Mouse (Mus musculus) testis, adult 2 months (tissue): ENCODE data around the gene Rho. TPM values are rescaled to one million over a fixed set of nuclear protein-coding genes. Genes with fewer than 3 reads are reported as not detected.

ENCODE experiments used
- H3K27ac ChIP-seq: fragments of 200-500 bp; 2 replicates; pipeline ENCODE4 v1.5.1; 2012; ENCODE audit warnings: low read depth, low read length; ENCODE audit not compliant: control insufficient read depth, insufficient read depth
- H3K27me3 ChIP-seq: fragments of 200-500 bp; 2 replicates; pipeline ENCODE4 v1.6.1; 2012; ENCODE audit warnings: mild to moderate bottlenecking, low read length, moderate library complexity; ENCODE audit not compliant: control insufficient read depth, insufficient read depth
- H3K36me3 ChIP-seq: fragments of 200-500 bp; 2 replicates; pipeline ENCODE4 v1.6.1; 2012; ENCODE audit warnings: mild to moderate bottlenecking, low read length; ENCODE audit not compliant: control insufficient read depth, insufficient read depth
- H3K4me1 ChIP-seq: fragments of 200-500 bp; 2 replicates; pipeline ENCODE4 v1.6.1; 2012; ENCODE audit warnings: low read length; ENCODE audit not compliant: control insufficient read depth, insufficient read depth
- H3K4me3 ChIP-seq: fragments of 200-500 bp; 2 replicates; pipeline ENCODE4 v1.5.1; 2012; ENCODE audit warnings: low read depth, mild to moderate bottlenecking, low read length, moderate library complexity, mixed read lengths; ENCODE audit not compliant: control insufficient read depth
- CTCF ChIP-seq: fragments of 200-500 bp; IDR thresholded peaks from 2 replicates; pipeline ENCODE4 v1.5.1; 2012; ENCODE audit warnings: low read depth, mild to moderate bottlenecking, inconsistent platforms, low read length, moderate library complexity; ENCODE audit not compliant: control insufficient read depth, insufficient read depth, insufficient replicate concordance
- POLR2A ChIP-seq: fragments of 200-500 bp; IDR thresholded peaks from 2 replicates; pipeline ENCODE4 v1.6.1; 2012; ENCODE audit warnings: low read depth, mild to moderate bottlenecking, inconsistent platforms, low read length, moderate library complexity; ENCODE audit not compliant: control insufficient read depth
- polyA plus RNA-seq: library from polyadenylated mRNA; depleted of rRNA; stranded (reverse); fragments of >200 nt; gene quantifications from 2 replicates; pipeline ENCODE4 v1.2.3, GENCODE M21; 2012

The Rho gene
- polyA plus RNA-seq, 1 experiment: 4.8 TPM

DNA sequence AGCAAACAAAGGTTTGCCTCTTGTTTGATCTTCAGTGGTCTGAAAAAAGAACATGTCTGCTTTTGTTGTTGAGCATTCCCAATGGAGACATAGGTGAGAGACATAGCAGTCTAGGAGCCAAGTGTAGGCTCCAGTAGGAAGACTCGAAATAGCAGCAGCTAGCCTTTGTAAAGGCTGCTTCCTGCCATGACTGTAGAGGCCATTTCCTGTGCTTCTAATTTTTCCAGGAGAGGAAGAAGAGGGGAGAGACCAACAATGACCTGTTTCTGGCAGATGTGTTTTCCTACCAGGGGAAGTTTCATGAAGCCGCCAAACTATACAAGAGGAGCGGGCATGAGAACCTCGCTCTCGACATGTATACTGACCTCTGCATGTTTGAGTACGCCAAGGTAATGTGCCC lies 26.0 kb upstream of the Rho start:
- no peaks in the 10 kb centered on the region; the same call in 1 of the 2 replicates for H3K36me3 ChIP-seq
- TF ChIP-seq POLR2A: no peak
- TF ChIP-seq CTCF: no peak
- H3K27me3 ChIP-seq: no peaks in the 10 kb centered on the region
- H3K4me1 ChIP-seq: no peaks in the 10 kb centered on the region
- no peak overlapping the region for H3K4me3 ChIP-seq
- no peak overlapping the region for H3K27ac ChIP-seq

DNA sequence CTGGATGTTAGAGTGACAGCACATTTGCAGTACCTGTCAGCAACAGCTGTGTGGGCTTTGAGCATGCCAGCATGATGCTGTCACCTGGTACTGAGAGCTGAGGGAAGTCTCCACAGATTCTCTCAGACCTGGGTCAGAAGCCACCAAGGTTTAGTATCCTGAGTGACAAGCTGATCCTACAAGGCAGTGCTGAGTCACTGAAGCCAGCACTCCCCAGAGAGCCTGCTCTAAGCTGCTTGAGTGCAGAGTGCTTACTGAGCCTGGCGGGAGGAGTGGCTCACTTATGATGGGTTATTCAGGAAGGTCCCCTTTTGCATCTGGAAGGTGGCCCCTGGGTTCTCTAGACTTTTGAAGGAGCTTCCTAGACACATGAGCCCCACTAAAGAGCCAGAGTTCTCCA lies 25.1 kb upstream of the Rho start:
- Histone ChIP-seq H3K27me3 (no peaks in the 10 kb centered on the region), H3K4me3 (no peak overlapping the region), H3K4me1 (no peaks in the 10 kb centered on the region), H3K27ac (no peak overlapping the region), H3K36me3 (no peaks in the 10 kb centered on the region; the same call in 1 of the 2 replicates)
- no peak for TF ChIP-seq POLR2A
- TF ChIP-seq CTCF: no peak

DNA sequence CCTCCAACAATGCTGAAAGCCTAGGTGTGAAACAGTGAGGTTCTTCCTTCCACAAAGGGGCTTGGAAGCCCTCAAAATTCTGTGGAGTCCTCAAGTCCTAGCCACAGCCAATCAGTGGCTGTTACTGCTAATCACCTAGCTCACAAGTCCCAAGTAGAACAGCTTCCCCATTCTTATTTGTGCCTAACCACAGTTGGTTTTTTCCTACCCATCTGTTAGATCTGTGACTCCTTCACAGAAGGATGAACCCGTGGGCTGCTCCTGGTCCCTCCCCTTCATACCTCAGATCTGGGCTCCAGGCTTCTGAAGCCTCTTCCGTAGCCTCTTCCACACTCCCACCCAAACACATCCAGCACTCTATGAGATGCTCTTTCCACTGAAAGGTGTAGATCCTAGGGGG lies 24.7 kb upstream of the Rho start:
- no peaks in the 10 kb centered on the region; the same call in 1 of the 2 replicates for H3K36me3 ChIP-seq
- no peak overlapping the region for H3K27ac ChIP-seq
- TF ChIP-seq CTCF (no peak), POLR2A (no peak)
- no peak overlapping the region for H3K4me3 ChIP-seq
- H3K4me1 ChIP-seq: no peaks in the 10 kb centered on the region
- no peaks in the 10 kb centered on the region for H3K27me3 ChIP-seq

DNA sequence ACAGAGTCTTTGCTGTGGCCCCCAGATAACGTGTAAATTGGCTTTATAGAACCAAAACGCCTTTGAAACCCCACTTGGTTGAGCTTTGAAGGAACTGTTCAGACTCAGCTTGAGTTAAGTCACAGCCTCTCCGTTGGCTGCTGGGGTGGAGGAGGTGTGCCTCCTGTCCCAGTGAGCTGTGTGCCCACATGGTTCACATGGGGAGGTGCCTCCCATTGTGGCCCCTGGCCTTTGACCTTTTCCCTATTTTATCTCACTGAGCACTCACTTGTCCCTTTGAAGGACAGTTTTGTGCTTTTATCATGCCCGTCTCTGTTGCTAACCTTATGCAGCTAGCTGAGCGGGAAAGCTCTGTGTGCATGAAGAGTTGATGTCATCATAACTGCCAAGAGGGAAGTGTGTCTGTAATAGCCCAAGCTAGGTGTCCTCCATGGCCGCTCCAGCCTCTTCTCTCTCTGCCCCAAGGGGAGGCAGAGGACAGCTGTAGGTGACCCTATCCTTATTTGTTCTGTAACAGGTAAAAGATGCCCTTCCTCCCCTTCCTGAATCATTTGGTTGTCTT lies 23.0 kb upstream of the Rho start:
- no peaks in the 10 kb centered on the region for H3K4me1 ChIP-seq
- H3K27ac ChIP-seq: no peak overlapping the region
- H3K36me3 ChIP-seq: no peaks in the 10 kb centered on the region; the same call in 1 of the 2 replicates
- H3K4me3 ChIP-seq: no peak overlapping the region
- no peaks in the 10 kb centered on the region for H3K27me3 ChIP-seq
- no peak for TF ChIP-seq CTCF
- no peak for TF ChIP-seq POLR2A

DNA sequence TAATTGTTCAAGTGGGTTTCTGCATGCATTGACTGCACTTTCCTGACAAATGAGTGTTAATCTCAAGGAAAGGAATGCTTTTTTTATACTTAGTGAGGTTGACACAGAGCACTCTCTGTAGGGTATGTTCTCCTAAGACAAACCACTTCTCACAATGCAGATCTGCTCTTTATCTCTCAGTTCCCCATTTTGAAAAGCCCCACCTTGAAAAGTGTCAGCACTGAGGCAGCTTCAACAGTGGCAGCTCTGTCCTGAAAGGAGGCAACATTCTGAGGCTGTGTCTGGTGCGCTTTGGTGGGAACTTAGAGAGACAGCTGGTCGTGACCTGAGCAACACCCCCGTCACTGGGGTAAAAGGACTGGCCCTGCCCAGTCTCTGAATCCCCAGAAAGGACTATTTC lies 22.5 kb upstream of the Rho start:
- Histone ChIP-seq H3K4me3 (no peak overlapping the region), H3K4me1 (no peaks in the 10 kb centered on the region), H3K27me3 (no peaks in the 10 kb centered on the region), H3K27ac (no peak overlapping the region), H3K36me3 (no peaks in the 10 kb centered on the region; the same call in 1 of the 2 replicates)
- TF ChIP-seq POLR2A (no peak), CTCF (no peak)

DNA sequence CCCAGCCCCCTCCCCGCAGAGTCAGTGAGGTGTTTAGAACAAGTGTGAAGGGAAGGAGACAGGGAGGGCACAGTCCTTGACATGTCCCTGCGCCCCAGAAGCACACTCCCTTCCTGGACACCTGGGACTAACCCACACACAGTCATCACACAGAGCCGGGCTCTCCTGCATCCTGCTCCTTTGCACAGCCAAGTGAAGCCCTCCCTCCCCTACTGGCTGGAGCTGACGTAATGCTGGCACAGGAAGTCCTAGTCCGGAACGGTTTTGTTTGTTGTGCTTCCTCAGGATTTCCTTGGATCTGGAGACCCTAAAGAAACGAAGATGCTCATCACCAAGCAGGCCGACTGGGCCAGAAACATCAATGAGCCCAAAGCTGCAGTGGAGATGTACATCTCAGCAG lies 21.6 kb upstream of the Rho start:
- H3K36me3 ChIP-seq: no peaks in the 10 kb centered on the region; the same call in 1 of the 2 replicates
- no peak for TF ChIP-seq CTCF
- TF ChIP-seq POLR2A: no peak

DNA sequence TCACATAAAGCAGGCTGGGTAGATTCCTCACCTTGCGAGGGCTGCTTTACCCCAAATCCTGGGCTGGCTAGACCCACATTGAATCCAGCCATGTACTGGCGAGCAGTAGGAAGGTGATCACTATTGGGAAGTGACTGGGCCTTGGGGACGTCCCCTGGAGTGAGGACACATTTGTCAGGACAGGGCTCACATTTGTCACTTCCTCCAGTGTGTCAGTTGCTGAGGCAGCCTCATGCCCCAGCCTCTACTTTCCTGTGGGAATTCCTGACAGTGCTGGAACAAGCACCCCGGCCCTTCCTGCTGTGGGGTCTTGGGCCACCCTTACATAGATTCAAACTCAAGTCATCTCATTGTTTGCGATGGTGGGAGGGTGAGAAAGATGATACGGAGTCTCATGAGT lies 19.8 kb upstream of the Rho start:
- Histone ChIP-seq H3K4me1 (no peaks in the 10 kb centered on the region; the same call in 1 of the 2 replicates), H3K4me3 (no peak overlapping the region), H3K27me3 (no peaks in the 10 kb centered on the region), H3K36me3 (peaks cover 1% of the 10 kb centered on the region; the same call in 1 of the 2 replicates), H3K27ac (no peak overlapping the region)
- no peak for TF ChIP-seq POLR2A
- no peak for TF ChIP-seq CTCF

More for the DNA sequence above, 21.6 kb upstream of the Rho start:
- Histone ChIP-seq H3K27ac (no peak overlapping the region), H3K4me1 (no peaks in the 10 kb centered on the region), H3K4me3 (no peak overlapping the region), H3K27me3 (no peaks in the 10 kb centered on the region)

DNA sequence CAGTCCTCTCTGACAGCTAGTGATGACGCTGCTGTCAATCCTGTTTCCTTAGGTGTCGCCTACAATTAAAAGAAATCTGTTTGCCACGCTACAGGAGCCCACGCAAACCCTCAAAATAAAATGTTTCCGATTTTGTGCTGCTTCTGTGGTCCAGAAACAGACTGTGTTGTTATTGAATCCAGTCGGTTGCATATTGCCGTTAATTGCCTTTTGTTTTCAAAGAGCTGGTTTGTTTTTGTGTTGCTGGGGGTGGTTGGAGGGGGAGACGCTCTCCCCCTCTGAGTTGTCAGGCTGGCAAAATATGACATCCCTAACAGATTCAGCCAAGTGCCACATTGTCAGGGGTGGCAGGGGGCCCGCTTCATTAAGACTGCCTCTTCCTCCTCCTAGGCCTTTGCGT lies 18.1 kb upstream of the Rho start:
- no peaks in the 10 kb centered on the region; the same call in 1 of the 2 replicates for H3K4me1 ChIP-seq
- peaks cover 1% of the 10 kb centered on the region; the same call in 1 of the 2 replicates for H3K36me3 ChIP-seq
- no peak overlapping the region for H3K27ac ChIP-seq
- no peak for TF ChIP-seq POLR2A
- H3K4me3 ChIP-seq: no peak overlapping the region
- H3K27me3 ChIP-seq: no peaks in the 10 kb centered on the region
